Mouse (Mus musculus): ENCODE measurements around the gene Lgals1. TPM values are rescaled to one million over a fixed set of nuclear protein-coding genes. Genes with fewer than 3 reads are reported as not detected.
"Not testable (repeated sequence)": the region's sequence is repeated elsewhere in the genome, so short reads cannot be mapped to it uniquely, and the experiment has no call there.

Lgals1 gene
- total RNA-seq (2021): 100 to 1,000 TPM; 197 to 272 TPM
- long read RNA-seq, experiment 1, transcript Lgals1-201 (4 exons, 800 nt): major isoform, 225 of 237 reads
- long read RNA-seq, experiment 1, partial matches to known transcripts: 7 of 237 reads
- long read RNA-seq, experiment 1, other reads (novel, unspliced or antisense): 5 of 237 reads
- long read RNA-seq, experiment 2, transcript Lgals1-201 (4 exons, 800 nt): major isoform, 313 of 337 reads
- long read RNA-seq, experiment 2, partial matches to known transcripts: 20 of 337 reads
- long read RNA-seq, experiment 2, other reads (novel, unspliced or antisense): 4 of 337 reads

DNA sequence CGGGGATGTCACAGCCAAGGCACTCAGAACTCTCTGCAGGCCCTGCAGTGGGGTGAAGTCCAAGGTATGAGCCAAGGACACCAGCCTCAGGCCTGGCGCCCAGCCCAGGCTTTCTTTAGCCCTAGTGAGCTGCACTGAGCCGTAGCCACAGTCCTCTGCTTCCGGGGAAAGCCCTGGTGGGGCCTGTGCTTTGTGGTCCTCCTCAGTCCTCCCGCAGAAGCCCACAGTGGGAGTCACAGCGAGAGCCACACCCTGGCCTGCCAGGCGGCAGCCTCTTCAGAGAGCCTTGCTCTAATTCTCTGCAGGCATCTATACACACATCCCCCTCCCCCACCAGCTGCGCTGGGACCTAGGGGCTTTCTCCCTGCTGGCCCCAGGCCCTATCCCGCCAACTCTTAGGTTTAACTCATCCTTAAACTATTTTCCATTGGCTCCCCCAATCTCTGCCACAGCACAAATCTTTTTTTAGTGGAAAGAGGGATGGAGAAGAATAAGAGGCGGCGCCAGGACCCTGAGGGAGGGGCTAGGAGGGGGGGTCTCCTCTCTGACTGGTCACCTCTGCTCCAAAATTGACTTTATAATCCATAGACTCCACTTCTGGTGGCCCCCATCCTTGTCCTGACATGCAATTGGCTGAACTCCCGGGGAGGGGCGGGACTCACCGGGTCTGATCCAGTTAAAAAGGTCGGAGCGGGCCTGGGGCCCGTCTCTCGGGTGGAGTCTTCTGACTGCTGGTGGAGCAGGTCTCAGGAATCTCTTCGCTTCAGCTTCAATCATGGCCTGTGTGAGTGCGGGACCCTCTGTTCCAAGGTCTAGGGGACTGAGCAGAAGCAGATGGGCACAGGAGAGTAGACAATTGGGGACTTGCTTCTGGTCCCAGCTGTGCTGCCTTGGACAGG lies at the start of gene Lgals1:
Lgals1 (plus strand) TSS at position 705 of the 899 bp plus-strand sequence.
- intact Hi-C loops (cut with DNase I): no loop called here
- TF ChIP-seq CTCF (IDR thresholded peaks at IDR 0.05): no peak

DNA sequence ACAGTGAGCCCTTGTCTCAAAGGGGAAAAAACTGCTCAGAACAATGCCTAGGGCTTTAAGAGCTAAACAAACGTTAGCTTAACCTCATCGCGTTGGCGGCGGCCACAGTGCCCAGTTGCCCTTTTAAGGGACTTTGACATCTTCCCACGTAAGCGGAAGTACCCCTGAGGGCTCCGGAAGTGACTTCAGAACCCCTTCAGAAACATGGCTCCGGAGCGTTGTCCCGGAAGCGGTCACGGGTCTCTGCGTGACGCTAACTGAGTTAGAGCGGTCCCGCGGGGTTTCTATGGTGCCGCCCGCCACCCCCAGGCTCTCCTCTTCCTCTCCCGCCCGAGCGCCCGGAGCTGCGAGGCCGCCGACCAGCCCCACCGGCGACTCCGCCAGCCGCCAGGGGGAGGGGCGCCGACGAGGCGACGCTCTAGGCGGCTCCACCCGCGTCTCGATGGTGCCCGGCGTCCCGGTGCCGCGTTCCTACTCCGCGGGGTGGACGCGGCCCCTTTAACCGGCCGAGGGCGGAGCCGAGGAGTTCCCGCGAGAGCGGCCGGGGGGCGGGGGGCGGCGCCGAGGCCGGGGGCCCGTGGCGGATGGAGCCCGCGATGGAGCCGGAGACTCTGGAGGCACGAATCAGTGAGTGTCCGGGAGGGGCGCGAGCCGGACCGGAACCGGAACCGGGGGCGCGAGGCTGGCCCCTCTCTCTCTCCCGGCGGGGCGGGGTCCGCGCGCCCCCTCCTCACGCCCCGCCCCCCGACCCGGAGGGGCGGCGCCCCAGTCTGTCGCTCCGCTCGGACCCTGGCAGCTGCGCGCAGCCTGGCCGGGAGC lies 49.3 kb upstream of the Lgals1 start, which contains the start of gene Gga1:
Gga1 (plus strand) TSS at position 200 of the 819 bp plus-strand sequence.
- peak; percentile 44 for TF ChIP-seq CTCF (IDR thresholded peaks at IDR 0.05)
- DNase-seq: peak; percentile 94
- intact Hi-C loops (cut with DNase I): no loop called here
- H3K27ac ChIP-seq: peak within 1 kb of the TSS; percentile 97
- peak within 1 kb of the TSS; percentile 95 for H3K4me3 ChIP-seq

More for the DNA sequence above, at the start of gene Lgals1:
- H3K27ac ChIP-seq: peak within 1 kb of the TSS; percentile 95
- DNase-seq: peak; percentile 94
- peak within 1 kb of the TSS; percentile 80 for H3K4me3 ChIP-seq

DNA sequence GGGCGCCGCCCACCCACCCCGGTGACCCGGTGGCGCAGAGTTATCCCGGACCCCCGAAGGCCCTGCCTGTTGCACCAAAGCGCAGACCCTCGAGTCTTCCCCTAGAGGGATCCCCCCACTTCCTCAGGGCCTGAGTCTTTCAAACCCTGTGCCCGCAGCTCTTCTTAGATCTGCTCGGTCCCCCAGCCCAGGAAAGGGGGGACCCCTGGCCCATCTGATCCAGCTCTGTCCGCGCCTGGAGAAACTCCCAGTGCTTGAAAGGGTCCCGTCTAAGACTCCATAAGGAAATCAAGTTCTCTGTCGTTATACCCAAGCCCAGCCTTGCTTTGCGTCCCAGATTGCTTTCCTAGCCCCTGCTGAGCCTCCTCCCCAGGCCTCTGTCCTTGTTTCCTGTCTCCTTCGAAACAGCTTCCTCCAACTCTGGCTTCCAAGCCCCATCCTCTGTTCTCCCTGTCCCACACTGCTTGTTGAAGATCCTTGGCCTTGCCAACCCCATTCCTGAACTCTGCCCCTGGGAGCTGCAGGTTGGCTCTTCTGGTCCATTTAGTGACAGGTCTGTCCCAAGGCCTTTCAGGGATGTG lies 48.6 kb upstream of the Lgals1 start:
- no peak for TF ChIP-seq CTCF (IDR thresholded peaks at IDR 0.05)
- no peak for DNase-seq
- Histone ChIP-seq H3K4me3 (peak overlapping the region; percentile 95), H3K27ac (peak overlapping the region; percentile 97)
- intact Hi-C loops (cut with DNase I): no loop called here

DNA sequence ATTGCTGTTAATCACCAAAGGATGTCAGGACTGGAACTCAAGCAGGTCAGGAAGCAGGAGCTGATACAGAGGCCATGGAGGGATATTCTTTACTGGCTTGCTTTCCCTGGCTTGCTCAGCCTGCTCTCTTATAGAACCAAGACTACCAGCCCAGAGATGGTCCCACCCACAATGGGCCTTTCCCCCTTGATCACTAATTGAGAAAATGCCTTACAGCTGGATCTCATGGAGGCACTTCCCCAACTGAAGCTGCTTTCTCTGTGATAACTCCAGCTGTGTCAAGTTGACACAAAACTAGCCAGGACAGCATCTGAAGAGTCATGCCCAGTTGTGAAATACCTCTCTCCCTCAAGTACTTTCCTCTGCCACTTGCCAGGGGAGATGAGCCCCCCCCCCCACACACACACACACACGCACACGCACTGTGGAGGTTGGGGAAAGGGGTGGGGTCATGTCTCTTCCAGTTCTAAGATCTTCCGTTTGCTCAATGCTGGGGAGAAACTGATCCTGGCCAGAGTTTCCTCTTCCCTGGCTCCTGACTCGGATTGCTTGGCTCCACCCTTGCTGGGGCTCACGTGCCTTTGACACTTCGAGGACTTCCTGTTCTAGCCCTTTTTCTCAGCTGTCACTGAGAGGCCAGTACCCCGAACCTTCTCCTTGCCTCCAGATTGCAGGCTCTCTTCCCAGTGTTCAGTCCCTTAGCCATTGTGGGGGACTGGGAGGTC lies 47.6 kb upstream of the Lgals1 start:
- Histone ChIP-seq H3K4me3 (peak overlapping the region; percentile 95), H3K27ac (peak overlapping the region; percentile 97)
- intact Hi-C loops (cut with DNase I): not testable (repeated sequence)
- DNase-seq: peak; percentile 51

DNA sequence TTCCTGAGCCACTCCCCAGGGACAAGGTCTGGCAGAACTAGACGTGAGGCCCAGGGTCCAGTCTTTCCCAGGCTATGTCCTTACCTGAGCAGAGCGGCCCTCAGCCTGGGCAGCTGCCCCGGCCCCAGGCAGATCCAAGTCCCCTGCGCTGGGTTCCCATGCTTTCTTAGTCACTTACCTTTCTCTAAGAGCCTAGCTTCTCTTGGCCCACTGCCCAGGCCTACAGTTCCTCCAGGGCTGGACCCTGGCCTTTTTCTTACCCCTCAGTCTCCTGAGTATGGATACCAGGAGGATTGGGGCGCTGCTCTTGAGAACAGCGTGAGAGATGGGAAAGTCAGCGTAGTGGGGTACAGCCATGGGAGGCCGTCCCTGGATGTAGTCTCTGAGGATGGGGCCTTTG lies 46.1 kb upstream of the Lgals1 start:
- no peak for DNase-seq
- no peak overlapping the region for H3K4me3 ChIP-seq
- H3K27ac ChIP-seq: no peak overlapping the region
- no peak for TF ChIP-seq CTCF (IDR thresholded peaks at IDR 0.05)
- intact Hi-C loops (cut with DNase I): no loop called here

DNA sequence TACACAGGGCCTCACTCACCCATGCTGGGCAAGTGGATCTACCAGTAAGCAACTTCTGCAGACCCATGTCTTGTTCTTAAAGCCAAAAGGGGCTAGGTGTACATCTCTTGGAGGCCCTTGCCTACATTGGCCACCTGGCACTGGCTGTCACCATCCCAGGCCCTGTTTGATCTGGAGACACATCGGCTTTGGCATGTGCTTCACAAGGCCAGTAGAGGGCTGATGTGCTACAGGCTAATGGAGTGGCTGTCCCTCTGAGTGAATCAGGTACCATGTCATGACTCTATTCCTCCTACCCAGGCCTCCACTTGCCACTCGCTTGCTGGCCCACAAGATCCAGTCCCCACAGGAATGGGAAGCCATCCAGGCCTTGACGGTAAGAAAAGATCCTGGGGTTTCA lies 44.7 kb upstream of the Lgals1 start:
- no peak for DNase-seq
- no peak overlapping the region for H3K4me3 ChIP-seq
- H3K27ac ChIP-seq: no peak overlapping the region
- TF ChIP-seq CTCF (IDR thresholded peaks at IDR 0.05): no peak
- intact Hi-C loops (cut with DNase I): no loop called here

DNA sequence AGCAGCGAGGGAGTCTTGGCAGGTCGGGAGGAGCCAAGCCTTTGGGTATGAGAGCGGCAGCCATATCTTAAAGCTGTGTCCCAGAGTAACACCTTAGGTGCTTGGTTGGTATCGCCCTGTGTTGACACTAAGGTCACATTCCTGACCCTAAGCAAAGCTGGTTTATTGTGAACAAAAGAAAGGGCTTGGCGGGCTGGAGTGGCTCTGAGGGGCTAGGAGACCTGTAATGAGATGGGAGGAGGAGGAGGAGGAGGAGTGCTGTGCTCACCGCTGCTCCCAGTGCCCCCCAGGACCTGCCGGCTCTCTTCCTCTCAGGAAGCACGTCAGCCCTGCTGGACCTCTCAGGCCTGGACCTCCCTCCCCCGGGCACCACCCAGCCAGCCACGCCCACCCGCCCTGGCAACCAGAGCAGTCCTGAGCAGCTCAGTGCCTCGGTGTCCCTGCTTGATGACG lies 37.1 kb upstream of the Lgals1 start:
- Histone ChIP-seq H3K27ac (0 out of 2 replicates have a peak overlapping the region, but pooled peaks have one; percentile 28), H3K4me3 (no peak overlapping the region)
- intact Hi-C loops (cut with DNase I): no loop called here
- TF ChIP-seq CTCF (IDR thresholded peaks at IDR 0.05): no peak
- no peak for DNase-seq

DNA sequence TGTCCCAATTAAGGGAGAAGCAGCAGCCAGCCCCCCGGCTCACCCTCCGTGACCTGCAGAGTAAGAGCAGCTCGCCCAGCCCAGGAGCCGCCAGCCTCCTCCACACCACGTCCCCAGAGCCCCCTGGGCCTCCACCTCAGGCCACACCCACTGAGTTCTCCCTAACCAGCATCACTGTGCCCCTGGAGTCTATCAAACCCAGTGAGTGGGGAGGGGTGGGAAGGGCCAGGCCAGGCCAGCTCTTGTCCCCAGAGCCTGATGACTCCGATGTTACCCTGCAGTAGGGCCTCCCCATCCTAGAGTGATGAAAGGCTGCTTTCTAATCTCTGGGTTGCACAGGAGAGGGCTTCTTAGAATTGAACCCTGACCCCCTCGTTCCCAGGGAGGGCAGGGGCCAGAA lies 34.1 kb upstream of the Lgals1 start:
- H3K27ac ChIP-seq: no peak overlapping the region
- no peak for TF ChIP-seq CTCF (IDR thresholded peaks at IDR 0.05)
- intact Hi-C loops (cut with DNase I): no loop called here
- no peak overlapping the region for H3K4me3 ChIP-seq
- DNase-seq: no peak

DNA sequence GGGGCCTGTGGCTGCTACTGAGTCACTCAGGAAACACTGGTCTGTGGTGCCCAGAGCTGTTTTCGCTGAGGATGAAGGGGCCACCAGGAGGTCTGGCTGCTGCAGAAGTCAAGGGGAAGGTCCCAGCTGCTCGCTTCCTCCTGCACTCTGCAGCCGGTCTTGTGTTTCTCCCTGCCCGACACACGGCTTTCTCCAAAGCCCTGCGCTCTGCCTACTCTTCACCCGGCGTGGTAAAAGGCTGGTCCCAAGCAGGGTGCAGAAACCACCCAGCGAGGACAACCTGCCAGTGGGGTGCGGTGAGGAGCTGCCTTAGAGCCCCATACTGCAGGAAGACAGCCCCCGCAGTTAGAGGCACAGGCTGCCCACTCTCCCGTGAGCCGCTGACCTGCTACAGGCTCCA lies 31.8 kb upstream of the Lgals1 start:
- no peak for DNase-seq
- TF ChIP-seq CTCF (IDR thresholded peaks at IDR 0.05): no peak
- no peak overlapping the region for H3K4me3 ChIP-seq
- intact Hi-C loops (cut with DNase I): no loop called here
- no peak overlapping the region for H3K27ac ChIP-seq

DNA sequence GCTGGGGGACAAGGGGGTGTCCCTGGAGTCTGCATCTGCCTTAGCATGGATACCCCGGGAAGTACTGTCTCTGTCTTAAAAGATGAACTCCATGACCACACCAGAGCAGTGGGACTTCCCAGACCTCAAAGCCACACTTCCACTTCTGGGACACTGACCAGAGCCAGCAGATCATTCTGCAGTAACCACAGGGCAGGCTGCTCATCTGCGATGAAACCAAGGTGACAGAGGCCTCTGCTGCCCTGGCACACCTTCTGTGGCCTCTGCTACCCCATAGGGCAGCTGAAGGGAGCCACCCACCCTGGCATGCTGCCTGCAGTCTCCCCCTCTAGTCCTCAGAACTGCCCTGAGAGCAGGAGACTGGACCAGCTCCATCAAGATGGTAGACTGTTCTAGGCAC lies 30.8 kb upstream of the Lgals1 start:
- no peak overlapping the region for H3K27ac ChIP-seq
- intact Hi-C loops (cut with DNase I): no loop called here
- TF ChIP-seq CTCF (IDR thresholded peaks at IDR 0.05): no peak
- H3K4me3 ChIP-seq: no peak overlapping the region
- no peak for DNase-seq

DNA sequence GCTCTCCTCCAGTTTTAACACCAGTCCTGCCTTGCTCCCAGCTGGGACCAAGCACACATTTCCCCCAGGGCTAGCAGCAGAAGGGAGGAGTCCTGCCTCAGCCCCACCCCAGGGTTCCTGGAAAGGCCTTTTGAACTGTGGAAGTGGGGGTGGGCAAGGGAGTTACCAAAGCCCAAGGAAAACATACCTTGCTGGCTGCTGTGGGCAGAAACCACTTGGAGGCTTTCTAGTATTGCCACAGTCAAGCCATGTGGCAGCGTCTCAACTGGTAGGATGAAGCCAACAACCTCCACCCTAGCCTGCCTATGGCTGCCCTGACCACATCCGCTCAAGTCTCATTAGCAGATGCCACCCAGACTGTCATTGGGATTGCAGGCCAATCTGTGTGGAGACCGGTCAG lies 30.4 kb upstream of the Lgals1 start:
- intact Hi-C loops (cut with DNase I): no loop called here
- TF ChIP-seq CTCF (IDR thresholded peaks at IDR 0.05): no peak
- no peak overlapping the region for H3K27ac ChIP-seq
- no peak overlapping the region for H3K4me3 ChIP-seq
- no peak for DNase-seq
